ENCODE assay signal across 8 mouse cellular contexts in the genomic region with DNA sequence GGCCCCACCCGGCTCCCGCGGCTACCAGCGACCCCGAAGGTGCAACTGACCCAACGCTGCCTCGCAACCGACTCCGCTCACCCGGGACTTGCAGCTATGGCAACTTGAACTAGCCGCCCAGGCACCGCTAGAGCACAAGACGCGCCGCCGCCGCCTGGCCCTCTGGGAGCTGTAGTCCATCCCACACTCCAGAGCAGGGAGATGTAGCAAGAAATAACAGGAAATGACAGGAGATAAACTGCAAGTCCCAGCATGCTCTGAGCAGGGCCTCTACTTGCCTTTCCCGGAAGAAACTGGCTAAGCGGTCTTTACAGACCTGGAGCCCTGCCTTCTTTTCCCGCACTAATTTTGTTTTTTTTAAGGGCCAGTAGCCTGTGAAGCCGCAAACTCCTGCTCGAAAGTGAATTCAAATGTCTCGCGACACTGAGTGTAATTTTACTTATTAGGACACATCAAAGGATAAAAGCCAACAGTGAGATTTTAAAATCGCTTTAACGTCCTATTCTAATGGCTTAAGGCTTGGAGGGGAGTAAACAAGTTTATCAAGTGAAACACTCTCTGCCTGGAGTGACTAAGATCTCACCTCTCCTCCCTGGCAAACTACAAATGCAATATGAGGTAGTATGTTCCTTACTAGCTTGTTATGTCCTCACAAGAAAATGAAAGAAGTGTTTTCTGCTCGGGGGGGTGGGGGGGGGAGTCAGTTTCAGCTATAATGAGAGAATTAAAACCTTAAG. TPM values are rescaled to one million over a fixed set of nuclear protein-coding genes. Genes with fewer than 3 reads are reported as not detected.
A peak's percentile ranks its signal among the peaks of the same experiment; 100 is the strongest.
DNase-seq lines count a peak whose midpoint lies in the region; ATAC-seq and TF ChIP-seq lines count a peak whose summit lies in the region.

Gene Cep128, minus strand, starts transcription at position 129 of the 737 bp plus-strand sequence.
Gene Tshr, plus strand, starts transcription at position 283 of the 737 bp plus-strand sequence.

- in situ Hi-C loops in CH12.LX (cut with MboI; ENCODE audit: low pct_ligation_motif_present, low pct_unique_long_range_greater_than_20kb, low sequenced_read_pairs): no loop called here

- 2% methylated on average over 27 of the region's 27 CpGs for WGBS in forebrain, embryonic 11.5 days
- WGBS in heart, embryonic 16.5 days: 2% methylated on average over 27 of the region's 27 CpGs
- under 1% methylated on average over 27 of the region's 27 CpGs for WGBS in liver, embryonic 15.5 days (ENCODE audit: insufficient replicate concordance)
- 2% methylated on average over 27 of the region's 27 CpGs for WGBS in neural tube, embryonic 12.5 days

- peak; percentile 96 for DNase-seq in CH12.LX (ENCODE audit: extremely low read depth)
- DNase-seq in c-Kit-positive CD71-positive TER-119-negative erythroid progenitor cells, embryonic 14.5 days (ENCODE audit: low read depth): peak; percentile 90
- peak; percentile 96 for DNase-seq in forebrain, embryonic 11.5 days (ENCODE audit: low spot score)
- peak; percentile 96 for DNase-seq in kidney, postnatal 36 days
- peak; percentile 92 for DNase-seq in telencephalon, adult 2 months (ENCODE audit: low read depth, low spot score)

- H3K9ac ChIP-seq in CH12.LX (ENCODE audit: insufficient read depth, low read depth): peak within 1 kb of the TSS; percentile 93
- peak within 1 kb of the TSS; percentile 61 for H3K9ac ChIP-seq in forebrain, embryonic 11.5 days (ENCODE audit: low read length)
- peak within 1 kb of the TSS; percentile 78 for H3K9ac ChIP-seq in heart, embryonic 16.5 days (ENCODE audit: low read length)
- H3K9ac ChIP-seq in liver, embryonic 15.5 days: peak within 1 kb of the TSS; percentile 82
- H3K9ac ChIP-seq in neural tube, embryonic 12.5 days: peak within 1 kb of the TSS; percentile 53

- no peak for TF ChIP-seq EP300 in CH12.LX (IDR thresholded peaks at IDR 0.05; ENCODE audit: low read length)

- TF ChIP-seq RAD21 in CH12.LX (IDR thresholded peaks at IDR 0.05; ENCODE audit: low read depth, low read length): no peak

- no peaks in the 10 kb centered on the region for H3K27me3 ChIP-seq in CH12.LX (replicated peaks)
- H3K27me3 ChIP-seq in forebrain, embryonic 11.5 days (ENCODE audit: control insufficient read depth, insufficient read depth, low read length): no peaks in the 10 kb centered on the region
- H3K27me3 ChIP-seq in heart, embryonic 16.5 days (ENCODE audit: control insufficient read depth, insufficient read depth, low read length): no peaks in the 10 kb centered on the region
- no peaks in the 10 kb centered on the region for H3K27me3 ChIP-seq in liver, embryonic 15.5 days
- H3K27me3 ChIP-seq in neural tube, embryonic 12.5 days (replicated peaks): no peaks in the 10 kb centered on the region

- H3K4me2 ChIP-seq in CH12.LX (ENCODE audit: insufficient read depth, low read depth, poor library complexity, severe bottlenecking): peak within 1 kb of the TSS; percentile 69
- peak within 1 kb of the TSS; percentile 79 for H3K4me2 ChIP-seq in forebrain, embryonic 11.5 days (ENCODE audit: low read depth, low read length, severe bottlenecking)
- peak within 1 kb of the TSS; percentile 99 for H3K4me2 ChIP-seq in heart, embryonic 16.5 days (ENCODE audit: low read depth, low read length)
- H3K4me2 ChIP-seq in liver, embryonic 15.5 days: peak within 1 kb of the TSS; percentile 81
- peak within 1 kb of the TSS; percentile 81 for H3K4me2 ChIP-seq in neural tube, embryonic 12.5 days (replicated peaks)

- peaks cover 3 to 22% of the 10 kb centered on the region in 2 experiments for H3K36me3 ChIP-seq in CH12.LX (replicated peaks in 1 of 2; ENCODE audit: control insufficient read depth in 1 of 2, insufficient read depth in 1 of 2, low read length in 1 of 2)
- H3K36me3 ChIP-seq in forebrain, embryonic 11.5 days (ENCODE audit: control insufficient read depth, insufficient read depth, low read length): no peaks in the 10 kb centered on the region
- no peaks in the 10 kb centered on the region for H3K36me3 ChIP-seq in heart, embryonic 16.5 days (ENCODE audit: control insufficient read depth, insufficient read depth)
- peaks cover 18% of the 10 kb centered on the region for H3K36me3 ChIP-seq in liver, embryonic 15.5 days (replicated peaks)
- no peaks in the 10 kb centered on the region for H3K36me3 ChIP-seq in neural tube, embryonic 12.5 days

- ATAC-seq in forebrain, embryonic 11.5 days (replicated peaks; ENCODE audit: low FRiP score): peak; percentile 100
- ATAC-seq in heart, embryonic 16.5 days (replicated peaks; ENCODE audit: extremely low read depth, insufficient read depth, low FRiP score): peak; percentile 100
- ATAC-seq in liver, embryonic 15.5 days (ENCODE audit: insufficient read depth): peak; percentile 100
- peak; percentile 100 for ATAC-seq in neural tube, embryonic 12.5 days (ENCODE audit: low FRiP score, low read depth)

- TF ChIP-seq POLR2A in CH12.LX (IDR thresholded peaks at IDR 0.05; ENCODE audit: low read depth, low read length): peak; percentile 63

- H3K9me3 ChIP-seq in CH12.LX (replicated peaks; ENCODE audit: low read length): no peaks in the 10 kb centered on the region
- no peaks in the 10 kb centered on the region for H3K9me3 ChIP-seq in forebrain, embryonic 11.5 days (ENCODE audit: control insufficient read depth, low read length)
- H3K9me3 ChIP-seq in heart, embryonic 16.5 days (replicated peaks; ENCODE audit: control insufficient read depth, low read length): no peaks in the 10 kb centered on the region
- no peaks in the 10 kb centered on the region for H3K9me3 ChIP-seq in liver, embryonic 15.5 days (replicated peaks)
- no peaks in the 10 kb centered on the region for H3K9me3 ChIP-seq in neural tube, embryonic 12.5 days

- H3K4me1 ChIP-seq in CH12.LX (ENCODE audit: control insufficient read depth in 1 of 2, insufficient read depth in 2 of 2): peaks cover 4 to 19% of the 10 kb centered on the region in 2 experiments; a peak in 2 of 4 replicates
- no peaks in the 10 kb centered on the region; the same call in 1 of the 2 replicates for H3K4me1 ChIP-seq in forebrain, embryonic 11.5 days (replicated peaks; ENCODE audit: control insufficient read depth, insufficient read depth, low read length)
- H3K4me1 ChIP-seq in heart, embryonic 16.5 days (ENCODE audit: control insufficient read depth, insufficient read depth, low read length): peaks cover 8% of the 10 kb centered on the region
- H3K4me1 ChIP-seq in liver, embryonic 15.5 days (replicated peaks): peaks cover 39% of the 10 kb centered on the region
- peaks cover 3% of the 10 kb centered on the region; the same call in 1 of the 2 replicates for H3K4me1 ChIP-seq in neural tube, embryonic 12.5 days

- peaks cover 5% of the 10 kb centered on the region; the same call in 1 of the 2 replicates for H3K79me2 ChIP-seq in CH12.LX (replicated peaks; ENCODE audit: control insufficient read depth, extremely low read depth, insufficient read depth, poor library complexity, severe bottlenecking)

- peak within 1 kb of the TSS; percentile 66 to 98 (median 92) for H3K4me3 ChIP-seq in CH12.LX (replicated peaks in 1 of 3; ENCODE audit: low read depth in 2 of 3, low read length in 2 of 3, poor library complexity in 1 of 3)
- peak within 1 kb of the TSS; percentile 68 for H3K4me3 ChIP-seq in forebrain, embryonic 11.5 days (ENCODE audit: low read depth, low read length)
- peak within 1 kb of the TSS; percentile 82 for H3K4me3 ChIP-seq in heart, embryonic 16.5 days (ENCODE audit: low read length)
- H3K4me3 ChIP-seq in liver, embryonic 15.5 days (replicated peaks): peak within 1 kb of the TSS; percentile 88
- H3K4me3 ChIP-seq in neural tube, embryonic 12.5 days: peak within 1 kb of the TSS; percentile 53

- TF ChIP-seq CTCF in CH12.LX (conservative IDR thresholded peaks at IDR 0.05 in 1 of 2, IDR thresholded peaks at IDR 0.05 in 1 of 2; ENCODE audit: low read depth in 2 of 2, low read length in 2 of 2): no peak

- no peak within 1 kb of the TSS; the same call in 1 of the 2 replicates for H3K27ac ChIP-seq in CH12.LX (ENCODE audit: insufficient read depth, low read depth)
- no peak within 1 kb of the TSS for H3K27ac ChIP-seq in forebrain, embryonic 11.5 days (ENCODE audit: low read depth, low read length)
- H3K27ac ChIP-seq in heart, embryonic 16.5 days (ENCODE audit: low read length): no peak within 1 kb of the TSS
- H3K27ac ChIP-seq in liver, embryonic 15.5 days (replicated peaks): peak within 1 kb of the TSS; percentile 86
- no peak within 1 kb of the TSS for H3K27ac ChIP-seq in neural tube, embryonic 12.5 days

- dilution Hi-C loops in CH12.LX (cut with MboI; ENCODE audit: extremely low pct_ligation_motif_present, extremely low pct_unique_long_range_greater_than_20kb, low sequenced_read_pairs): no loop called here

TF ChIP-seq in CH12.LX, 34 proteins besides CTCF, POLR2A, EP300 and RAD21 (continues in another document):
- TF ChIP-seq IRF4 (IDR thresholded peaks at IDR 0.05; ENCODE audit: low read depth, low read length): no peak
- TF ChIP-seq ZNF384 (IDR thresholded peaks at IDR 0.05; ENCODE audit: low read depth, low read length): peak; percentile 90
- peak; percentile 61; the same call in 1 of the 2 replicates for TF ChIP-seq GABPA (IDR thresholded peaks at IDR 0.05; ENCODE audit: insufficient replicate concordance, low read depth, low read length)
- peak; percentile 85 for TF ChIP-seq MXI1 (IDR thresholded peaks at IDR 0.05; ENCODE audit: low read depth, low read length)
- TF ChIP-seq NRF1 (IDR thresholded peaks at IDR 0.05; ENCODE audit: low read depth, low read length): peak; percentile 56; the same call in 1 of the 2 replicates
- TF ChIP-seq E2F4 (IDR thresholded peaks at IDR 0.05; ENCODE audit: insufficient replicate concordance, low read depth, low read length): peak; percentile 91; the same call in 1 of the 2 replicates
- TF ChIP-seq CHD1 (IDR thresholded peaks at IDR 0.05; ENCODE audit: low read depth, low read length): no peak

RNA-seq across cellular contexts. Expression of gene Cep128, which starts in this region (rescaled TPM):
- 8.9 and 10.7 TPM in 2 replicates for total RNA-seq in CH12.LX (2012; rRNA removed)
- 14.6 and 16.1 TPM in 2 replicates for total RNA-seq in CH12.LX (2014; rRNA removed)
- 13.5 and 15.2 TPM in 2 replicates for polyA plus RNA-seq in CH12.LX (2012; ENCODE audit: insufficient read length, low read depth)
- 12.9 TPM in 2 replicates for polyA plus RNA-seq in forebrain, embryonic 11.5 days (2014; fragmentation: Nextera tagmentation; extraction: Ambion mirVana)
- polyA plus RNA-seq in heart, embryonic 16.5 days (2015; fragmentation: Nextera tagmentation; extraction: Ambion mirVana): 12.8 and 14.7 TPM in 2 replicates
- 8.6 and 10.2 TPM in 2 replicates for polyA plus RNA-seq in liver, embryonic 15.5 days (2015; fragmentation: Nextera tagmentation; extraction: Ambion mirVana)
- polyA plus RNA-seq in neural tube, embryonic 12.5 days (2016; fragmentation: Nextera tagmentation; extraction: Ambion mirVana): 6.1 and 6.7 TPM in 2 replicates

RNA-seq across cellular contexts. Expression of gene Tshr, which starts in this region (rescaled TPM):
- total RNA-seq in CH12.LX (2012; rRNA removed) (not detected in 2 replicates), CH12.LX (2014; rRNA removed) (not detected in 2 replicates)
- not detected in 2 replicates for polyA plus RNA-seq in CH12.LX (2012; ENCODE audit: insufficient read length, low read depth)
- polyA plus RNA-seq in forebrain, embryonic 11.5 days (2014; fragmentation: Nextera tagmentation; extraction: Ambion mirVana): 0.31 and 0.36 TPM in 2 replicates
- not detected in 2 replicates for polyA plus RNA-seq in heart, embryonic 16.5 days (2015; fragmentation: Nextera tagmentation; extraction: Ambion mirVana)
- 0.07 and 0.09 TPM in 2 replicates for polyA plus RNA-seq in liver, embryonic 15.5 days (2015; fragmentation: Nextera tagmentation; extraction: Ambion mirVana)
- 0.39 and 0.74 TPM in 2 replicates for polyA plus RNA-seq in neural tube, embryonic 12.5 days (2016; fragmentation: Nextera tagmentation; extraction: Ambion mirVana)
